Mouse (Mus musculus) central nervous system, embryonic 14 days (tissue): ENCODE results near the gene Cpb2. TPM values are rescaled to one million over a fixed set of nuclear protein-coding genes. Genes with fewer than 3 reads are reported as not detected.

ENCODE experiments used
- polyA plus RNA-seq: library from polyadenylated mRNA; depleted of rRNA; stranded (reverse); fragments of >200 nt; gene quantifications from 2 replicates; pipeline ENCODE4 v1.2.3, GENCODE M21; 2012; rRNA removed

Cpb2 gene
- polyA plus RNA-seq, result not detected in 2 replicates

DNA sequence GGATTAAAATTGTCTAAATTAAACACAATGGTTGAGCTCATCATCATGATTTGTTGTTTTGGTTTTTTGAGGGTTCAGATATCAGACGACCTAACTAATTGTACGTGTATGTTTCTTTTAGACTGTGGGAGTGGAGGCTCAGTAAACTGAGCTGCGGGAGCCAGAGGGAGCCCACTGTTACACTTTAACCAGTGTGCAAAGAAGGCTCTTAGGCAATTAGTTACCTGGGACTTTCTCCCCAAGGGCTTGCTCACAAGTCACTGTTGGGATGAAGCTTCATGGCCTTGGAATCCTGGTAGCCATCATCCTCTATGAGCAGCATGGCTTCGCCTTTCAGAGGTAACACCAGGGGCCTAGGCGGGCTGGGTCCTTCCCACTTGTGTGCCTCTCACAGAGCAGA is at the start of gene Cpb2:
Cpb2 (plus strand) TSS at position 201 of the 400 bp plus-strand sequence.

DNA sequence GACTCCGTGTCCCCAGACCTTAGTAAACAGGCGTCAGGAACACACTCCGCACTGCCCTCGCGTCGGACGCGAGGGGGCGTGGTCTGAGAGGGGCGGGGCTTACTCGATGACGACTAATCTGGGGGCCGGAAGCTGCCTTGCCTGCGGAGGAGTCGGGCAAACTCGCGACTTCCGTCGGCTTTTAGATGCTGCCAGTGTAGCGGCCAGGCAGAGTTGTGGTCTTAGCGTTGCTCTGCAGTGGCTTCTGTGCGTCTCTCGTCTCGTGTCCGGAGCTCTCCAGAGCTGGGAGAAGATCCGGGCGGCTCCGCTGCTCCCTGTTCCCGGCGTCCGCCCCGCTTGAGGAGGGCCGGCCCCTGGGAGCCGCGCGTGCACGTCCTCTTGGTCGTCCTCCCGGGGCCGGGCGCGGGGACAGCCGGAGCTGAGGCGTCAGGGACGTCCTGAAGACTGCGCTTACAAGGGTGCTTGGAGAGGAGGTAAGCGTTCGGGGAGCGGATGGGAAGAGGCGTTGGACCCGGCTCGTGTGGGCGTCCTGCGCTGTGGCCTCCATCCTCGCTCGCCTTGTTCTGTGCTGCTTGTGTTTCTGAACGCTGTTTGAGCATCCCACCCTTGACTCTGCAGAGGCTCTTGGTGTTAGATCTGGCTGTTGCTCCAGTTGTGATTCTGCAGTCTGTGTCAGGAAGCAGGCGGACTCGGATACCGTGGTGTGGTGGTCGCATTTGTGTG is 42.3 kb downstream of the Cpb2 start, which contains the start of gene Zc3h13:
Zc3h13 (plus strand) TSS at position 181 of the 723 bp plus-strand sequence.

Other genes with a start within 250 kb of the Cpb2 start
- 0.27 and 0.39 TPM in 2 replicates for gene Rubcnl, start 226.3 kb upstream of the Cpb2 start, polyA plus RNA-seq
- gene Lrrc63, start 111.4 kb upstream of the Cpb2 start, polyA plus RNA-seq, result 0.04 and 0.09 TPM in 2 replicates
- gene Lcp1, start 111.2 kb upstream of the Cpb2 start, polyA plus RNA-seq, result 9.0 and 9.3 TPM in 2 replicates
- gene Zc3h13, start 42.1 kb downstream of the Cpb2 start, polyA plus RNA-seq, result 31.9 and 32.1 TPM in 2 replicates
- 8.3 and 9.6 TPM in 2 replicates for gene Siah3, start 213.7 kb downstream of the Cpb2 start, polyA plus RNA-seq